Mouse (Mus musculus): ENCODE measurements around the gene 2310039H08Rik. TPM values are rescaled to one million over a fixed set of nuclear protein-coding genes. Genes with fewer than 3 reads are reported as not detected.

2310039H08Rik gene
- 10 to 100 TPM; 15.0 to 17.1 TPM for total RNA-seq (2021)
- long read RNA-seq, transcript 2310039H08Rik-201 (1 exons, 762 nt): major isoform, 29 of 29 reads
- long read RNA-seq, partial matches to known transcripts: 0 of 29 reads
- long read RNA-seq, other reads (novel, unspliced or antisense): 0 of 29 reads

DNA sequence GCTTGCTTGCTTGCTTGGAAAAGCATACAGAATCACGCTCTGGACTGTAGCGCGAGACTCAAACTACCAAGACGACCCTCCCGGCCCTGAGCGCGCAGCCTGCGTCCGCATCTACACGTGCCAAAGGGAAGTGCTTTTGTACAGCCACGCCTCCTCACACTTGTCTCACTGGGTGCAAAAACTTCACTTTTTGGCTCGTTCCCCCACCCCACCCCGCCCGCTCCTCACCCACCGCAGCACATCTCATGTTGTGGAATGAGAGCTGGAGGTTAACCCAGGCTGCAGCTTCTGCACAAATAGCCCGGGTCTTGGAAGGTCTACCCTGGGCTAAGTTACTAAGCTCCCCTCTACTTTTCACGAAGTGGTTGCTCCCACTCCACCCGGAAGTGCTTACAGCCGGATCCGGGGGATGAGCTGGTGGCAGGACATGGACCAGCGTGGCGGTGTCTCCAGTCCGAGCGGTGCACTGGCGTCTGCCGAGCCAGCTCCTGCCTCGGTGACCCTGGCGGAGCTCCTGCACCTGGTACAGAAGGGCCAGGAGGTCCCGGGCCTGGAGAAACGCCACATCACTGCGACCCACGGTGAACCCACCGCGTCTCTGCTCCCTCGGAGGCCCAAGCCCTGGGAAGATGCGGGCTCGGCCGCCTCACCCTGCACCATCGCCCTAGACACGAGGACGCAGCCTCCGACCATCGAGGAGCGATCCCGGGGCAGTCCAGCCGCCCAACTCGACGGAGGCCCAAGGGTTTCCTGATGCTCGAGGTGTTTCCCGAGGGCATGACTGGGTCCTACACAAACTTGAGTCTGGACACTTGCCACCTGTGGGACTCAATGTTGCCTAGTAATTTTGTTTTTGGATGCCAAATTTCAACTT, at the start of gene 2310039H08Rik:
Gene 2310039H08Rik (plus strand): TSS at position 232 of the 874 bp plus-strand sequence.
- DNase-seq (ENCODE audit: low spot score in 2 of 2): peak; percentile 81 to 86

DNA sequence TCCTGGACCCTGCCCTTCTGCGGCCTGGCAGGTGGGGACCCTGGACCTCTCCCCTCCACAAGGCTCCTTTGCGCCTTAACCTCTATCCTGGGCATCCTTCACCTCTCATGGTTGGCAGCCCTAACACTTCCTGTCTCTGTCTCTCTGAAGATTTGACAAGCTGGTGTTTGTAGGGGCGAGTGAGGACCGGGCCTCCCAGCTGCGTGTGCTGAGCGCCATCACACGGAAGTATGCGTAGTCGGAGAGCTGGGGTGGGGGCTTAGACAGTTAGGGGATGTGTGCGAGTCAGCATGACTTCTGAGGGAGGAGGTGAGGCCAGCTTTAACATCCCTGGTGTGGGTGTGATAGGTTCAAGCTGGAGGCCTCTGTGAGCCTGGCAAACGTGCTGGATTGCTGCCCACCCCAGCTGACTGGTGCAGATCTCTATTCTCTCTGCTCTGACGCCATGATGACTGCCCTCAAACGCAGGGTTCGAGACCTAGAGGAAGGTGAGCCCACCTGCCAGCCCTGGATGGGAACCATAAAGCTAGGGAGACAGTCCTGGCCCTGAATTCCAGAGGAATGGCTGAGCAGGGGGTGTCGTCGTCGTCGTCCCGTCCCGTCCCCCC, 47.9 kb upstream of the 2310039H08Rik start:
- no peak for DNase-seq (ENCODE audit: low spot score in 2 of 2)

DNA sequence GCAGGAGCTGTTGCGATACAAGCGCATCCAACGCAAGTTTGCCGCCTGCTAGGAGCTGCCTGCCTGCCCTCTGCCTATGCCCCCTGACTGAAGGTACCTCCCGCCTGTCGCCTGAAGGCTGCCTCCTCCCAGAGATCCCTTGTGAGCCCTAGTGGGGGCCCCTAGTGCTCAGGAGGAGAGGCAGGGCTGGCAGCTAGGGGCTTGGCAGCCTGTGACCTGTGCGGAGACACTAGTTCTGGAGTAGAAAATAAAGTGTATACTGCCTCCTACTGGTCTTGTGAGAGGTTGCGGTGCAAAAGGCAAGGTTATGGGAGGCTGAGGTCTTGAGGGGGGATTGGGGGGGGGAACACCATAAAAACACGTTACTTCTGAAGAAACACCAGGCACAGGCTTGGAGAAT, 47.2 kb upstream of the 2310039H08Rik start:
- DNase-seq (ENCODE audit: low spot score in 2 of 2): peak in 1 of 2 experiments; percentile 43

DNA sequence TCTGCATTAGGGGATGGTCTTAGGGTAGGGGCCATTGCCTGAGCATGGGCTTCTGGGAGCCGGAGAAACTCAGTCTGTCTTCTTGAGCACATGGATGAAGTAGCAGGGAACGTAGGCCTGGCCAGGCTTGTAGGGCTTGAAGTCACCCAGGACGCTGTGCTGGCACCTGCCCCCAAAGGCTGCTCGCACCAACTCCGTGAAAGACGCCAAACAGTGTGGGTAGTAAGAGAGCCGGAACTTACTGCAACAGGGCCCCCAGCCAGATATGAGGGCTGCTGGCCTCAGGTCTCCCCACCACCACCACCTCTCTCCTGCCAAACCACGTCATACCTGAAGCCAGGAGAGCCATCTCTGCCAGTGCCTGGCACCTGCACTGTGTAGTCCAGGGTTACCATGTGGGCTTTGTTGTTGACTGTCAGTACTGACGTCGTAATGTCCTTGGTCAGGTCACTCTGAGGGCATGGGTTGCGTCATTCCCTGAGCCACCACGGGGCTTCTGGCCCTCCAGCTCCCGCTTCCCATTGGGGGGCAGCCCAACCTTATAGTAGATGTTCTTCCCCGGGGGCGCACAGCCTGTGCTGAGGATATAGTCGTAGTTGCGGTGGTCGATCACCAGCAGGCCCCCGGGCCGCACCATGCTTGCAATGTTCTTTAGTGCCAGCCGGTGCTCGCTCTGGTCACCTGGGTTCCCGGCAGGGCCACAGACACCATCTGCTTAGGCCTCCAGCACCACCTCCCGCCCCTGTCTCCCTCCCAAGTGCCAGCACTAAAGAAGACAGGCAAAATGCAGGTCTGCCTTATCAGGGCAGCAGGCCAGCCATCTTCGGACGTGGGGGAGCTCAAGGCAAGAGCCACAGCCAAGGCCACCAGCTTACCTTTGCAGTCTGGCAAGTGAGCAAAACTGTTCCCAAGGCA, 46.4 kb upstream of the 2310039H08Rik start:
- DNase-seq (ENCODE audit: low spot score in 2 of 2): no peak

DNA sequence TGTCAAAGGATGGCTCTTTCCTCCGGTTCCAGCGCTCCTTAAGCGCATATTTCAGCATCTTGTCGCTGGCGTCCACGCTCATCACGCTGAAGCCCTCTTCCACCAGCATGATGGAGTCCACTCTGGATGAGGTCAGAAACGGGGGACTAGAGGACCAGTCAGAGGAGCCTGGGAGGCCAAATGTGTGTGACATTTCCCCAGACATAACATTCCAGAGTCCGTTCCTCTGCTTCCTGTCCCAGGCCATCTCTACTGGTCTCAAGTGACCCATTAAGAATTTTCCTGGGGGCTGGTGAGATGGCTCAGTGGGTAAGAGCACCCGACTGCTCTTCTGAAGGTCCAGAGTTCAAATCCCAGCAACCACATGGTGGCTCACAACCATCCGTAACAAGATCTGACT, 45.2 kb upstream of the 2310039H08Rik start:
- DNase-seq (ENCODE audit: low spot score in 2 of 2): no peak

DNA sequence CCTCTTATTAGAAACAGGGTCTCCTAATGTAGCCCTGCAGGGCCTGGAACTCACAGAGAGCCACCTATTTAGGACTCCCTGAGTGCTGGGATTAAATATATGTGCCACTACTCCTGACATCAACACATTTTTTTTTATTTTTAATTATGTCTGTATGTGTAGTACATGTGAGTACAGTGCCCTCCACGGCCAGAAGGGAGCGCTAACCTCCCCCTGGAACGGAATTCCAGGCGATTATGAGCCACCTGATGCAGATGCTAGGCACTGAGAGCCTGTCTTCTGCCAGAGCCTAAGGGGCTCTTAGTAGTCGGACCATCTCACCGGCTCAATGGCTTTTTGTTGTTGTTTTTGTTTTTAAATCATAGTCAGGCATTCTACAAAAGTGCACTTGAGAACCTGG, 44.4 kb upstream of the 2310039H08Rik start:
- no peak for DNase-seq (ENCODE audit: low spot score in 2 of 2)

DNA sequence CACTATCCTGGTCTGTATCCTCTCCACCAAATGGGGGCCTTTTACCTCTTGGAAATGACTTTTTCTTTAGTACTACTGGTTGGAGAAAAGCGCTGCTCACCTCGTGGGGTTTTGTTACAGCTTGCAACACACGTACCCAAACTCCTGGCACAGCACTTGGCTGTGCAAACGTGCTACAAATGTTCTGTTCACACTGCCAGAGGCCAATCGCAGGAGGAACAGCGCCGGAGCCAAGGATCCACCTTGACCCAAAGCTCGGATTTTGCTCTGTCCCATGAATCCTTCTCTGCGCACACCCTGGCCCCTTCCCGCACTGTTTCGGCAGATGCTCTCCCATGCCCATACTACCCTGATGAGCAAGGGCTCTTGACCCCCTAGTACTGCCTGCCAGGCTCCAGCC, 43.9 kb upstream of the 2310039H08Rik start:
- no peak for DNase-seq (ENCODE audit: low spot score in 2 of 2)

DNA sequence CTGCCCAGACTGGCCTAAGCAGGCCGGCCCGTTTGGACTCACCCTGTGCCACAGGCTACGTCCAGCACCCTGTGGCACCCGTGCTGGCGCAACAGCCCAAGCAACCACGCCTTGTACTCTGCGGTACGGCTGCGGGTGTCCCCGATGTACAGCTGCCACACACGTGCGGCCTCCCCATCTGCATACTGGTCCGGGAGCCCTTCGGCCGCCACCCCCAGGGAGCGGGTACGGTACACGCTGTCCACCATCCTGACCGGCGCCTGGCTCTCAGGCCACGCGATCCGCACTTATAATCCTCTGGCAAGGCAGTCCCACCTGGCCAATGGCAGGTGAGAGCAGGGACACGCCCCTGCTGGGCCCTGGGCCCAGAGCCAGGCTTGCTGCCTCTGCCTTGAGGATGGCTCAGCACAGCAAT, 43.5 kb upstream of the 2310039H08Rik start, which contains the start of gene Gnmt:
Gene Gnmt (minus strand): TSS at position 265 of the 415 bp plus-strand sequence.
- no peak for DNase-seq (ENCODE audit: low spot score in 2 of 2)

DNA sequence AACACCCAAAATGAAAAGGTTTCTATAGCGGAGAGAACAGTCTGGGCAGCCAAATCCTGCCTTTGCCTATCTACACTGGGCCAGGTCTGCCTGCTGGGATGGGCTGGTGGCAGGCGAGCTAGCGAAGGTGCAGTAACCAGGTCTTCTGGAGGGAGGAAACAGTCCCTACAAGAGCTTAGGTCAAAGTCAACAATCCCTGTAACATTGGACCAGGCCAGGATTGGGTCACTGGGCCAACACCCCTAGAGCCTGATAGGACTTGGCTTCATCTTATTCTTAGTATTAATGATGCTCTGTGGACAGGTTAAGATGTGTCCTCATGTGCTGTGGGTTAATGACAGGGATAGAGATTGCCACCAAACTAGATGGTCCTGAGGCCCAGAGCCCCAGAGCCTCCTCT, 38.4 kb upstream of the 2310039H08Rik start:
- no peak for DNase-seq (ENCODE audit: low spot score in 2 of 2)

DNA sequence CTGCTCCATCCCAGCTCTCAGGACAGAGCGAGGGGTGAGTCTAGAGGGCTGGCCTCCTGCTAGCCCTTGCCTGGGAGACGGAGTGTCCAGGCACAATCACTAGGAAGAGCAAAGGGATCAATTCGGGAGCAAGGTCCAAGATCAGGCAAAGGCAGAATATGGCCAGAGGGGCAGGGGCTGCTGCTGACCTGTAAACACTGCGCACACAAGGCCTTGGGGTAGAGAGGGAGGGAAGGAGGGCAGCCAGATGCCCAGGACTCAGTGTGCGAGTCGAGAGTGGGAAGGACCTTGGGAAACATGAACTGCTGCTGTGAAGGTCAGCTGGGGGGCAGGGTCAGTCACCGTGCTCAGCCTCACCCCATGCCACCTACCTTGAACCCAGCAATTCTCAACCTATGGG, 37.1 kb upstream of the 2310039H08Rik start:
- DNase-seq (ENCODE audit: low spot score in 2 of 2): no peak

DNA sequence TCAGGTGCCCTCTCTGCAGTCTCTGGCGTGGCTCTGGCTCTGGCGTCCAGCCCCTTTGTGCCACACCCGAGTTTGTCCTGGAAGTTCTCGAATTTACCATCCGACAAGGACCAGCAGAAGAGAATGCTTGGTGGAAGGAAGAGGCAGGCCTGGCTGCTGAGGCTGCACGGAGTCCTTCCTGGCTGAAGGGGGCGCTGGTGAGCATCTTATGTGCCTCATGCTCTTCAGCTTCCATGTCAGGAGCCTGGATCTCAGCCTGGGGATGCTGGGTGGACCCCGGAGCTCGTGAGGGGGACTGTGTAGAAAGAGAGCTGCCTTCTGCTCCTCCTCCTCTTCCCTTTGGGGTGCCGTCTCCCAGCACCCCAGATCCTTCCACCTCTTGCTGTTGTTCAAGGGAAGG, 36.3 kb upstream of the 2310039H08Rik start:
- DNase-seq (ENCODE audit: low spot score in 2 of 2): peak in 1 of 2 experiments; percentile 49

DNA sequence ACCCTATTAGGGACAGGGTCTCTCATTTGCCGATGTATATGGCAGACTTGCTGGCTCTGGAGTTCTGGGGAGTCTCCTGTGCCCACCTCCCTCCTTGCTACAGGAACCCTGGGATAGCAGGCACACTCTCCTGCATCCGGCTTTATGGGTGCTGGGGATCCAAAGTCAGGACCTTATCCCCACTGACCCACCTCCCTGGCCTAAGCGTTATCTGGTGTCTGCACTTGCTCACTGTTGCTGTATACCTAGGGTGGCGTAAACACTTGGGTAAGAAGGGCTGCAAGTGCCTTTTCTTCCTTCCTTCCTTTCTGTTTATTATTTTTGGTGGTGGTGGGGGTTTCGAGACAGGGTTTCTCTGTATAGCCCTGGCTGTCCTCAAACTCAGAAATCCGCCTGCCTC, 31.1 kb upstream of the 2310039H08Rik start:
- DNase-seq (ENCODE audit: low spot score in 2 of 2): no peak

DNA sequence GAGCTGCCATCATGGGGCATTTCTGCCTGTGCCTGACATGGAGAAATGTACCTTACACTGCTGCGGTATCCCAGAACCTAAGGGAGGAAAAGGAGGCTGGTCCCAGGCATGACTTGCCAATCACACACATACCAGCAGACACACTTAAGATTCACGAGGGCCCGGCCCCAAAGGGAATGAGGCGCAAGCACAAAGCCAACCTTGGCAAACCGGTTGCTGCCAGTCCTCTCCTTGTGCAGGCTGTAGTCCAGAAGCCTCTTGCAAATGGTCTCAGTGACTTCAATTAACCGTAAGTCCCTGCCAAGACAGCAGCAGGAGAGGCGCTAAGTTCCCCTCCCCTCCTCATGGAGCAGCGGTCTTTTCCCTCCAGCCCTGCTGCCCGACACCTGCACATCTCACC, 29.4 kb upstream of the 2310039H08Rik start:
- no peak for DNase-seq (ENCODE audit: low spot score in 2 of 2)

DNA sequence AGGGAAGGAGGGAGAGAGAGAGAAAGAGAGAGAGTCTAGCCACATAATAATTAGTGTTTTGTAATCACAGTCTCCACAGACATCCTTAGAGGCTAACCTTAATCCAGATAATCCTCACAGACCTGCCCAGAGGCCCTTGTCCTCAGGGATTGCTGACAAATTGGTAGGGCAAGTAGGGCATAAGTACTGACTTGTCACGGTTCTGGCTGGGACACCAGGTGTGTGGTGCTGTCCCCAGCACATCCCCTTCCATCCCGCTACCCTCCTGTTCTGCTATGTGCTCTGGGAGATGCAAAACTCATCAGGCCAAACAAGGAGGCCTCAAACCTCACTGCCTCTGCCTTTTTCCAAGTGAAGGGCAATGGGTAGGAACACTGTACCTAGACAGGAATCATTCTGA, 26.9 kb upstream of the 2310039H08Rik start:
- no peak for DNase-seq (ENCODE audit: low spot score in 2 of 2)

DNA sequence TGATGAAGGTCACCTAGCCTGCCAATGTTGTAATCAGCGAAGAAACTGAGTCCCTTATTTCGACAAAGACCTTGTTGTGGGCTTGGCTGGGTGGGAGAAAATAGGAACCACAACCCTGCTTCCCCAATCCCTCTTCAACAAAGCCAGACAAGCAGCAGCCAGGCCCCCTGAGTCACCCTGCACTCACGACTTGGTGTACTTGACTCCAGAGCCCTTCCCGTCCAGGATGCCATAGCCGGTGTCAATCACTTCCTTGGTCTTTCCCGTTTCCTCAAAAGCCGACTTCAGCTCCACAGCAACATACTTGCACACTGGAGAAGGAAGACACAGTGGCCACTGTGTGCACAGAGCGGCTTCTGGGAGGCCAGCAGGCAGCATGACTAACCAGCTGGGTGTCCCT, 25.2 kb upstream of the 2310039H08Rik start:
- no peak for DNase-seq (ENCODE audit: low spot score in 2 of 2)

DNA sequence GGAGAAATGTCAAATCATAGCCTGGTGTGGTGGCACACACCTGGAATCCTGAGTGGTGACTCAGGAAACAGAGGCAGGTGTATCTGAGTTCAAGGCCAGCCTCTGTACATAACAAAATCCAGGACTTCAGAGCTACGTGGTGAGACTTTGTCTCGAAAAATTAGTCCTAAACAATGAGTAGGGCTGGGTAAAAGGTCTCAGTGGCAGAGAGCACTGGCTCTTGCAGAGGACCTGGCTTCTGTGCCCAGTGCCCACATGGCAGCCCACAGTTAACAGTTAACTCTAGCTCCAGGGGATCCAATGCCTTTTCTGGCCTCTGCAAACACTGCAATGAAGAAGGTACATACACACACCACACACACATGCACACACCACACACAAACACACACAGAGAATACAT, 24.6 kb upstream of the 2310039H08Rik start:
- no peak for DNase-seq (ENCODE audit: low spot score in 2 of 2)

DNA sequence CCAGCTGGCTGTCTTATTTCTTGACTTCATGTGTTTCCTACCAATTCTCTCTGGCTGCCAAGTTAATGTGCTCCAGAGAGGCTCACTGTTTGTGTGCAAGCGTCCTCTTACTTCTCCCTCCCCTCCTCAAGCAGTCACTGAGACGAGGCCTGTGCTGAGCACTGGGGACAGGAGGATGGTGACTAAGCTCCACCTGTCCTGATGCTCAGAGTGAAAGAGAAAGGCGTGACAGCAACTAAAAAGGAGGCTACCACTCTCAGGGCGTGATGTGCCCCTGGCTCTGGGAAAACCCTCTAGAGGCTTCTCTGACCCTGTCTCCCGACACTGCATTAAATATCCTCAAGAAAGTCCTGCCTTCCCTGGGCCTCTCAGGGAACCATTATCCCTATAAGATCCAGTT, 23.2 kb upstream of the 2310039H08Rik start:
- DNase-seq (ENCODE audit: low spot score in 2 of 2): no peak

DNA sequence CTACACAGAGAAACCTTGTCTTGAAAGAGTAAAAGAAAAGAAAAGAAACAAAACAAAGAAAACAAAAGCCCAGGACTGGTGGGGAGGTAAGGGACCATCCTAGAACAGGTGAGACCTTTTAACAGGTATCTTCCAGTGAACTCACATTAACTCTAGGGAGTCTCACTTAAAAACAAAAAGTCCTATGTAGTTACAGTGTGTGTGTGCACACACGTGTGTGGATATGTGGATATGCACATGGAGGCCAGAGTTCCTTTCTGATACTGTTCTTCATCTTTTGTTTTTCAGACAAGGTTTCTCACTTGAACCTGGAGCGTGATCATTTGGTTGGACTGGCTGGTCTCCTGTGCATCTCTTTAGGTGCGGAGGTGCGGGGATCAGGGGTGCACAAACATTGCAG, 21.9 kb upstream of the 2310039H08Rik start:
- no peak for DNase-seq (ENCODE audit: low spot score in 2 of 2)

DNA sequence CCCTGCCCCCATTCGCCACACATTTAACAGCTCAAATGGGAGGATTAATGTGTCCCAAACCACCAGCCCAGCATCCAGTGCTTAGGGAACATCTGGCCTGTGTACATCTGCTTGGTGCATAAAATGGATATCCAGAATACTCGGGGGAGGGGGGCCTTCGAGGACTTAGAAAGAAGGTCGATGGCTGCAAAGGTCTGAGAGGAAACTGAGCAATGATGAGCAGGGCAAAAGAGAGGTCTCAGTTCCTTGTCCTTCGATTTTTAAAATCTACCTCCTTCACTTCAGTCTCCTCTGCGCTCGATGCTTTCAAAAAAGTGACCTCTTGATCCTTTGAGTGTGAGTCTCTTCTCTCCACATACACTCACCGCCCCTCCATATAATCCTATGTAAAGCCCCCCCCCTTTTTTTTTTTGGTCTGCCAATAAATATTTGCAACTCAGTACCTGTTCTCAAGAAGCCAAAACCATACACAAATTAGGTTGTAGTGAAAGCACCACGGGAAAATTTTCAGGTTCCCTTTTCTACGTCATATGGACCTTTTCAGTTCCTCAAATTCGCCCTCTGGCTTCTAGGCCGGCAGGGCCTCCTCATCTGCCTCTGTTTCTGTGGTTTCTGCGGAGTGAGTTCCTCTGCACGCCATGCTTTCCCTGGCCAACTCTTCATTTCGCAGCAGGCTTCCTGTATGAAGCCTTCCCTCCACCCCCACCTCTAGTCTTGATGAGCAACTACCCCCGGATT, 21.2 kb upstream of the 2310039H08Rik start:
- DNase-seq (ENCODE audit: low spot score in 2 of 2): no peak

DNA sequence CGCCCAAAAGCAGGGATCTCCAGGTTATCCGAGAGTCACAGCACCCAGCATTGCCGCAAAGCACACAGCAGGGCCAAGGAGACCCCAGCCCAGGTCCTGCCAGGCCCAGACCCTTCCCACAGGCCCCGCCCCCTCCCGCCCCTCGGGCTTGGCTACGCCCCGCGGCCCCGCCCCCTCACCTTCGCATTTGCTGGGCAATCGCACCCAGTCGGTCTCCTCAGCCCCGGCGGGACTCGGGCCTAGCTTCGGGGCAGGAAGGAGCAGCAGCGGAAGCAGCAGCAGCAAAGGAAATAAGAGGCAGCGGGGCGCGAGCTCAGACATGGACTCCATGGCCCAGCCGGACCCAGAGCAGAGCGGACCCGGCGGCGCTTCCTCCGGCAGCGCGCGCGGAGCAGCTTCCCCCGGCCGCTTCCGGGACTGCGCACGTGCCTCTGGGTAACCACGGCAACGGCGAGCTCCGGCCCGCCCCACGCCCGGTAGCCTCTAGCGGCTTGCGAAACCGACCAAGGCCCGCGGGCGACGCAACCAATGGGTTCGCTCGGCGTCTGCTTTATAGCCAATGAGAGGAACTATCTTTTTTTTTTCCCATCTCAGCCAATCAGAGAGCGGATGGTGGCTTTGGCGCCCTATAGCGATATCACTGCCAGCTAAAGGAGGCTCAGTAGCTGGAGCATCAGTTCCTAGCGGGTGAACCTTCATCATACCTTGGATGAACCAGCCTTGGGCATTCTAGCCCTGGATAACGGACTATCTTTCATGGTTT, 20.5 kb upstream of the 2310039H08Rik start, which contains the start of gene Cnpy3:
Gene Cnpy3 (minus strand): TSS at position 421 of the 763 bp plus-strand sequence.
- peak; percentile 94 to 97 for DNase-seq (ENCODE audit: low spot score in 2 of 2)

Data from layer of hippocampus, postnatal 10 days (tissue).